In genomic region chr9:79760076-79760475, GRCm38 (mm10) we compare ENCODE assay signal across 8 mouse cellular contexts. TPM values are rescaled to one million over a fixed set of nuclear protein-coding genes. Genes with fewer than 3 reads are reported as not detected.
DNase-seq lines count a peak whose midpoint lies in the region; ATAC-seq and TF ChIP-seq lines count a peak whose summit lies in the region.

No protein-coding gene starts in this region.

- peaks cover 13% of the 10 kb centered on the region; the same call in 1 of the 2 replicates for H3K36me3 ChIP-seq in thymus, adult 2 months (ENCODE audit: control insufficient read depth, insufficient read depth, low read length)
- peaks cover 13% of the 10 kb centered on the region for H3K36me3 ChIP-seq in hindbrain, embryonic 15.5 days
- H3K36me3 ChIP-seq in midbrain, embryonic 12.5 days, result peaks cover 18% of the 10 kb centered on the region

- no peaks in the 10 kb centered on the region for H3K27me3 ChIP-seq in thymus, adult 2 months (ENCODE audit: control insufficient read depth, insufficient read depth, low read length)
- no peaks in the 10 kb centered on the region for H3K27me3 ChIP-seq in hindbrain, embryonic 15.5 days
- no peaks in the 10 kb centered on the region for H3K27me3 ChIP-seq in midbrain, embryonic 12.5 days

- 0 out of 2 replicates have a peak, but pooled peaks cover 2% of the 10 kb centered on the region for H3K4me1 ChIP-seq in thymus, adult 2 months (replicated peaks; ENCODE audit: control insufficient read depth, insufficient read depth, low read length)
- peaks cover 21% of the 10 kb centered on the region for H3K4me1 ChIP-seq in hindbrain, embryonic 15.5 days (replicated peaks)
- peaks cover 7% of the 10 kb centered on the region for H3K4me1 ChIP-seq in midbrain, embryonic 12.5 days

- H3K4me3 ChIP-seq in thymus, adult 2 months (ENCODE audit: control insufficient read depth, insufficient read depth, low read length), result peak overlapping the region; percentile 48
- peak overlapping the region; percentile 70 for H3K4me3 ChIP-seq in hindbrain, embryonic 15.5 days
- peak overlapping the region; percentile 85 for H3K4me3 ChIP-seq in midbrain, embryonic 12.5 days

- peak overlapping the region; percentile 70 for H3K4me2 ChIP-seq in hindbrain, embryonic 15.5 days
- H3K4me2 ChIP-seq in midbrain, embryonic 12.5 days (replicated peaks), result peak overlapping the region; percentile 69

- no peak overlapping the region for H3K27ac ChIP-seq in thymus, adult 2 months (ENCODE audit: control insufficient read depth, insufficient read depth, low read length)
- H3K27ac ChIP-seq in hindbrain, embryonic 15.5 days (replicated peaks), result peak overlapping the region; percentile 86
- peak overlapping the region; percentile 88 for H3K27ac ChIP-seq in midbrain, embryonic 12.5 days (replicated peaks)

- no peaks in the 10 kb centered on the region for H3K9me3 ChIP-seq in hindbrain, embryonic 15.5 days
- H3K9me3 ChIP-seq in midbrain, embryonic 12.5 days, result no peaks in the 10 kb centered on the region

- peak overlapping the region; percentile 65 for H3K9ac ChIP-seq in hindbrain, embryonic 15.5 days
- H3K9ac ChIP-seq in midbrain, embryonic 12.5 days (replicated peaks), result peak overlapping the region; percentile 78

- 7% methylated on average over 14 of the region's 14 CpGs for WGBS in thymus, adult 2 months
- 9% methylated on average over 14 of the region's 14 CpGs for WGBS in hindbrain, embryonic 15.5 days
- 11% methylated on average over 14 of the region's 14 CpGs for WGBS in midbrain, embryonic 12.5 days

- ATAC-seq in frontal cortex, adult (ENCODE audit: low TSS enrichment), result peak; percentile 38
- ATAC-seq in hindbrain, embryonic 15.5 days (ENCODE audit: low FRiP score, low read depth), result no peak
- ATAC-seq in midbrain, embryonic 12.5 days (ENCODE audit: low FRiP score, low read depth), result peak; percentile 48; the same call in 1 of the 2 replicates

- no peak for DNase-seq in frontal cortex, postnatal 25 days (ENCODE audit: low spot score in 2 of 2)
- DNase-seq in thymus, adult 2 months, result no peak
- no peak for DNase-seq in thymus, postnatal 25 days
- no peak for DNase-seq in adrenal gland, adult 8-10 months
- no peak for DNase-seq in layer of hippocampus, postnatal 36 days

- no peak for TF ChIP-seq POLR2A in thymus, adult 2 months (IDR thresholded peaks at IDR 0.05; ENCODE audit: control insufficient read depth, extremely low read depth, insufficient read depth, low read length, poor library complexity)

- TF ChIP-seq CTCF in thymus, adult 2 months (IDR thresholded peaks at IDR 0.05; ENCODE audit: borderline replicate concordance, control insufficient read depth, extremely low read depth, insufficient read depth, low read length, poor library complexity), result no peak

RNA-seq across cellular contexts. Expression of gene Cox7a2, which starts 0.4 kb away (rescaled TPM):
- polyA plus RNA-seq in thymus, adult 2 months (2012; rRNA removed), result 146 and 213 TPM in 2 replicates
- polyA plus RNA-seq in hindbrain, embryonic 15.5 days (2015; fragmentation: Nextera tagmentation; extraction: Ambion mirVana), result 828 and 936 TPM in 2 replicates
- polyA plus RNA-seq in midbrain, embryonic 12.5 days (2016; fragmentation: Nextera tagmentation; extraction: Ambion mirVana), result 634 and 637 TPM in 2 replicates
- 100 to 1,000 TPM; 227 to 347 (median 305) TPM for total RNA-seq in adrenal gland, adult 8-10 months (2022)
- total RNA-seq in layer of hippocampus, postnatal 36 days (2021), result 100 to 1,000 TPM; 304 to 337 TPM

RNA-seq across cellular contexts. Expression of gene Tmem30a, which starts 33.2 kb away (rescaled TPM):
- 50.5 and 64.3 TPM in 2 replicates for polyA plus RNA-seq in thymus, adult 2 months (2012; rRNA removed)
- 115 and 117 TPM in 2 replicates for polyA plus RNA-seq in hindbrain, embryonic 15.5 days (2015; fragmentation: Nextera tagmentation; extraction: Ambion mirVana)
- 97.1 and 104 TPM in 2 replicates for polyA plus RNA-seq in midbrain, embryonic 12.5 days (2016; fragmentation: Nextera tagmentation; extraction: Ambion mirVana)
- total RNA-seq in adrenal gland, adult 8-10 months (2022), result 100 to 1,000 TPM; 110 to 141 (median 123) TPM
- 100 to 1,000 TPM; 234 to 260 TPM for total RNA-seq in layer of hippocampus, postnatal 36 days (2021)

RNA-seq across cellular contexts. Expression of gene Col12a1, which starts 41.4 kb away (rescaled TPM):
- 6.3 and 6.9 TPM in 2 replicates for polyA plus RNA-seq in thymus, adult 2 months (2012; rRNA removed)
- polyA plus RNA-seq in hindbrain, embryonic 15.5 days (2015; fragmentation: Nextera tagmentation; extraction: Ambion mirVana), result 5.9 and 7.7 TPM in 2 replicates
- 25.7 and 35.4 TPM in 2 replicates for polyA plus RNA-seq in midbrain, embryonic 12.5 days (2016; fragmentation: Nextera tagmentation; extraction: Ambion mirVana)
- 10 to 100 TPM; 19.7 to 22.7 (median 20.9) TPM for total RNA-seq in adrenal gland, adult 8-10 months (2022)
- total RNA-seq in layer of hippocampus, postnatal 36 days (2021), result 1 to 10 TPM; 6.8 to 8.0 TPM
